Mouse (Mus musculus): ENCODE data around the gene Map3k3.
"Not testable (repeated sequence)": the region's sequence is repeated elsewhere in the genome, so short reads cannot be mapped to it uniquely, and the experiment has no call there.

Gene Map3k3

GRCm38 (mm10) chr11:106193371-106194154 is 109.2 kb downstream of the Map3k3 start:
- peak; percentile 97 to 98 for DNase-seq

- DNase-seq = no peak
Measured at GRCm38 (mm10) chr11:106194155-106194541, 109.7 kb downstream of the Map3k3 start.

GRCm38 (mm10) chr11:106194891-106195290 is 110.5 kb downstream of the Map3k3 start:
- DNase-seq = no peak

GRCm38 (mm10) chr11:106195341-106195740 is 110.9 kb downstream of the Map3k3 start:
- DNase-seq = no peak

GRCm38 (mm10) chr11:106198277-106198676 is 113.9 kb downstream of the Map3k3 start:
- DNase-seq = no peak

GRCm38 (mm10) chr11:106199997-106200396 is 115.6 kb downstream of the Map3k3 start:
- not testable (repeated sequence) for DNase-seq

GRCm38 (mm10) chr11:106200756-106201155 is 116.3 kb downstream of the Map3k3 start:
- DNase-seq = no peak

GRCm38 (mm10) chr11:106201337-106202122 is 117.1 kb downstream of the Map3k3 start:
- no peak for DNase-seq

- DNase-seq = no peak
Measured at GRCm38 (mm10) chr11:106202123-106202465, 117.7 kb downstream of the Map3k3 start, which contains the start of gene Strada. TSS of gene Strada (minus strand) at chr11:106202168.
